Mouse (Mus musculus): ENCODE measurements at regions not wholly inside any gene's neighbourhood (a gene's known extent, or its start where the extent isn't known, plus 50 kb on each side); places are given as distances from the start of the nearest gene placed in this dataset.

DNA sequence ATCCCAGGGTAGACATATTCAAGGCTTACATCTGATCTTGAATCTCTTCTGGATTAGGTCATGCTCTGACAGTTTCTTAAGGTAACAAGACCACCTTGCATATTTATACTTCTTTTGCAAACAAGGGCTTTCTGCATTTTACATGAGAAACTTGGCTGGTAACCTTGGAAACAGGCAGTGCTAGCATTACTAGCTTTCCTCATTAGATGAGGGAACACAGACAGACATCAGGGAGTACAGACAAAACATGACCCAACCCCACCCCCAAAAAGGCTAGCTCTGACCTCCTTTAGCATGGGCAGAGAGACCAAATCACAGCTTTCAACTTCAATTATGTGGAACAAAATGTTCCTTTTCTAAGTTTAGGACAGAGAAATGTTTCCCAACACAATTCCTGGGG lies 114.8 kb upstream of the Elmo1 start:
- H3K4me1 ChIP-seq = no peaks in the 10 kb centered on the region
- no peak overlapping the region for H3K4me3 ChIP-seq
- no peak overlapping the region for H3K9ac ChIP-seq
- H3K27ac ChIP-seq = no peak overlapping the region
- no peak overlapping the region for H3K4me2 ChIP-seq
- no peaks in the 10 kb centered on the region for H3K36me3 ChIP-seq
- H3K27me3 ChIP-seq = no peaks in the 10 kb centered on the region
- no peak for ATAC-seq (ENCODE audit: borderline replicate concordance, extremely low read depth, low FRiP score, low TSS enrichment)
- H3K9me3 ChIP-seq = no peaks in the 10 kb centered on the region

DNA sequence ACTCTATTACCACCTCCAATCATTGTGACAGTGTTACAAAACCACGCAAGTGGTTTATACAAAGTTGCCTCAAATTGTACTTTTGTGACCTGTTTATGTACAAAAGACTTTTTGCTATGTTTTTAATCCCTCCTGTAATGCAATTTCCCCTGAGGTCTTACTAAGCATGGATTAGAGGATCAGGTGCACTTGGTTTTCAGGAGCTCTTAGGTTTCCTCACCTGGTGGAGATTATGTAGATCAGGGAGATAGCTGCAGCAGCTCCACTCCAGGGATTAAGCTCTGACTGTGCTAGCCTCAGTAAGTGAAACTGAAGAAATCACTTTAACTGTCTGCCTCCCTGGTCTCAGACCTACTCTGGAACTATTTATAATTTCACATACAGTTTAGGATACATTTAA lies 123.8 kb upstream of the Elmo1 start:
- Histone ChIP-seq H3K4me3 (no peak overlapping the region), H3K9ac (no peak overlapping the region), H3K27ac (no peak overlapping the region), H3K27me3 (no peaks in the 10 kb centered on the region), H3K4me1 (no peaks in the 10 kb centered on the region), H3K9me3 (no peaks in the 10 kb centered on the region), H3K4me2 (no peak overlapping the region), H3K36me3 (no peaks in the 10 kb centered on the region)
- WGBS = 85% methylated on average over 1 of the region's 1 CpGs
- ATAC-seq (ENCODE audit: borderline replicate concordance, extremely low read depth, low FRiP score, low TSS enrichment) = no peak

DNA sequence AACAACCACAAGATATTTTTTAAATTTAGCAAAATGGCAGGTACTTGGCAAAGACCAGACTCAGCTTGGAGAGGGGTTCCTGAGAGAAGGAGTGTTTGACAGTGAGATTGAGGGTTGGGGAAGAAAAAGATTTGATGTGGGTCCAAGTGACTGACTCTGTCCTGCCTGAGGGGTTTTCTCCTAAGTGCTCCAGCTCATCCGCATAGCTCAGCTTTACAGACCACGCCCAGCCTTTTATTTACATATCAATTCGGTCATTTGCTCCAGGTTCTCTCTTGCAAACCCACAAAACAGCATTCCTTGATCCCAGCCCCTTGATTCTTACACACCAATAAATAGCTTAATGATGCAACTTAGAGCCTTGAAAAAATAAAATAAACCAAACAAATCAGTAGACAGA lies 127.4 kb upstream of the Elmo1 start:
- H3K4me2 ChIP-seq = no peak overlapping the region
- H3K36me3 ChIP-seq = no peaks in the 10 kb centered on the region
- H3K4me3 ChIP-seq = no peak overlapping the region
- H3K27me3 ChIP-seq = no peaks in the 10 kb centered on the region
- no peaks in the 10 kb centered on the region for H3K4me1 ChIP-seq
- H3K9ac ChIP-seq = no peak overlapping the region
- no peaks in the 10 kb centered on the region for H3K9me3 ChIP-seq
- 61% methylated on average over 3 of the region's 3 CpGs for WGBS
- no peak overlapping the region for H3K27ac ChIP-seq
- ATAC-seq (ENCODE audit: borderline replicate concordance, extremely low read depth, low FRiP score, low TSS enrichment) = no peak

DNA sequence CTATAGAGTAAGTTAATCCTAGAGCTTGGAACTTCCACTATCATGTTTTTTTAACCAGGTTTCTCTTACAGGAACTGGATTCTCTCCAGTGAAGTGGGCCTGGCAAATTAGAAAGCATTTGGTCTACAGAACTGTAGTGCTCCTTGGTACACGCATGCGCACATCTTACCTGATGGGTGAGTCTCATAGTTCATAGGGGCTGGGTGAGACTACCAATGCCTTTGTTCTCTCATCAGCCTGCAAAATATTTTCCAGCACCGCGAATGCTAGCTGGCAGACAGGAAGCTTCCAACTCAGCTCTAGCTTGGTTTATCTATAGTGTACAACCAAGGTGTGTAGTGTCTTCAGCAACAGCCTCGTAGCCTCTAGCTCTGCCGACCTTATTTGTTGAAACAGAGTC lies 104.7 kb upstream of the Gpr141 start:
- Histone ChIP-seq H3K4me3 (no peak overlapping the region), H3K27ac (no peak overlapping the region), H3K36me3 (no peaks in the 10 kb centered on the region), H3K4me1 (no peaks in the 10 kb centered on the region; the same call in 1 of the 2 replicates), H3K4me2 (no peak overlapping the region), H3K27me3 (no peaks in the 10 kb centered on the region), H3K9me3 (no peaks in the 10 kb centered on the region), H3K9ac (no peak overlapping the region)
- 88% methylated on average over 6 of the region's 6 CpGs for WGBS
- ATAC-seq (ENCODE audit: borderline replicate concordance, extremely low read depth, low FRiP score, low TSS enrichment) = no peak

DNA sequence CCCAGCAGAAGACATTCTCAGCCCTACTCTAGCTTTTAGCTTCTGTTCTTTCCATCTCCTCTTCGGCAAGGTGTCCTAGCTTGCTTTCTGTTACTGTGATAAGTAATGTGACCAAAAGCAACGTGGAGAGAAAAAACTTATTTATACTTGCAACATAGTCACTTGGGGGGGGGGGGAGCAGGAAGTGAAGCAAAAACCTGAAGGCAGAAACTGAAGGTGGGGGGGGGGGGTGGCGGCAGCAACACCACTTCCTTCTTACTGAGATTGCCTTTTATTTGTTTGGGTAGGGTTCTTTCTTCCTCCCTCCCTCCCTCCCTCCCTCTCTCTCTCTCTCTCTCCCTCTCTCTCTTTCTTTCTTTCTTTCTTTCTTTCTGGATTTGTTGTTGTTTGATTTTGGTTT lies 103.8 kb upstream of the Gpr141 start:
- no peak for ATAC-seq (ENCODE audit: borderline replicate concordance, extremely low read depth, low FRiP score, low TSS enrichment)
- 80% methylated on average over 3 of the region's 3 CpGs for WGBS
- no peaks in the 10 kb centered on the region for H3K36me3 ChIP-seq
- no peak overlapping the region for H3K4me2 ChIP-seq
- H3K4me3 ChIP-seq = no peak overlapping the region
- H3K9me3 ChIP-seq = no peaks in the 10 kb centered on the region
- no peaks in the 10 kb centered on the region for H3K27me3 ChIP-seq
- H3K9ac ChIP-seq = no peak overlapping the region
- H3K27ac ChIP-seq = no peak overlapping the region
- no peaks in the 10 kb centered on the region; the same call in 1 of the 2 replicates for H3K4me1 ChIP-seq

DNA sequence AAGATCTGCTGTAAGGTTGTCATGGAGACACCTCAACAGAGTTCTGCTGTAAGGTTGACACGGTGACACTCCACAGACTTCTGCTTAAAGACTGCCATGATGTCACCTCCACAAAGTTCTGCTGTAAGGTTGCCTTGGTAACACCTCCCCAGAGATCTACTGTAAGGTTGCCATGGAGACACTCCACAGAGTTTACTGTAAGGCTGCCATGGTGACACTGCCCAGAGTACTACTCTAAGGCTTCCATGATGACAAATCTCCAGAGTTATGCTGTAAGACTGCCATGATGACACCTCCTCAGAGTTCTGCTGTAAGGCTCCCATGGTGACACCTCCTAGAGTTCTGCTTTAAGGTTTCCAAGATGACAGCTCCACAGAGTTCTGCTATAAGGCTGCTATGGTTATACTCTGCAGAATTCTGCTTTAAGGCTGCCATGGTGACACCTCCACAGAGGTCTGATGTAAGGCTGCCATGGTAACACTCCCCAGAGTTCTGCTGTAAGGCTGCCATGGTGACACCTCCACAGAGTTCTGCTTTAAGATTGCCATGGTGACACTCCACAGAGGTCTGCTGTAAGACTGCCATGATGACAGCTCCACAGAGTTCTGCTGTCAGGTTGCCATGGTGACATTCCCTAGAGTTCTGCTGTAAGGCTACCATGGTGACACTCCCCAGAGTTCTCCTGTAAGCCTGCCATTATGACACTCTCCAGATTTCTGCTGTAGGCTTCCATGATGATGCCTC lies 97.2 kb upstream of the Gpr141 start:
- no peaks in the 10 kb centered on the region for H3K36me3 ChIP-seq
- no peak overlapping the region for H3K4me3 ChIP-seq
- H3K9ac ChIP-seq = no peak overlapping the region
- no peak overlapping the region for H3K4me2 ChIP-seq
- no peaks in the 10 kb centered on the region for H3K9me3 ChIP-seq
- H3K4me1 ChIP-seq = no peaks in the 10 kb centered on the region; the same call in 1 of the 2 replicates
- no peak for ATAC-seq (ENCODE audit: borderline replicate concordance, extremely low read depth, low FRiP score, low TSS enrichment)
- no peaks in the 10 kb centered on the region for H3K27me3 ChIP-seq
- WGBS = 62% methylated on average over 1 of the region's 1 CpGs
- no peak overlapping the region for H3K27ac ChIP-seq

DNA sequence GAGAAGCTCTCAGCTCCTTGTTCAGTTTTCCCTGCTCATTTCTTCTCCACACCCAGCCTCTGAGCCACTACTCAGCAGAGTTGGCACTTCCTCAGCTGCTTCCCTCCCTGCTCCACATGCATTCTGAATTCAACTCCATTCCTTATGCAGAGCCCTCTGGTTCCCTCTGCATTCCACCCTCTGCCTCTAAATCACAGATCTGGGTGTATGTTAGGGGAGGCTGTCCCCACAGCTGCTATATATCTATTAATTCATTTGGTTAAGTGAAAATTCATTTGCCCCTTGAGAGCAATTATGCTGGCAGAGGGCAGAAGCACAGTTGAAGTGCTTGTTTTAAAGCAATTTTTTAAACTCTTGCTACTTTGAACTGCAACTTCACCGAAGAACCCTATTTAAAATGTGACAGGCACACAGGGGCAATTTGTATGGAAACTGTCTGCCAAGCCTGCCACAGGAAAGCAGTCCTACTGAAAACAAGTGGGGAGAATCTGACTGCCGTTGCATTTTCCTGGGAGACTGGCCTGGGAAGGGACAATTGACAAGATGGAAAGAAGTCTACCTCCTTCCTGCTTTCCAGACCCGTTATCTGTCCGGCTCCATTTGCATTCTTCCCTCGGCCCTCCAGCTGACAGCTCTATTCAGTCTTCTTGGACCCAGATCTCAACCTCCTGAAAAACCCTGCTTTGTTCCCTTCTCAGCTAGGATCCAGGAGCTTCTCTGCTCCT lies 88.0 kb upstream of the Gpr141 start:
- Histone ChIP-seq H3K9me3 (no peaks in the 10 kb centered on the region), H3K36me3 (no peaks in the 10 kb centered on the region), H3K4me3 (no peak overlapping the region), H3K27me3 (no peaks in the 10 kb centered on the region), H3K9ac (no peak overlapping the region), H3K27ac (no peak overlapping the region), H3K4me2 (no peak overlapping the region), H3K4me1 (no peaks in the 10 kb centered on the region)
- 29% methylated on average over 5 of the region's 5 CpGs for WGBS
- ATAC-seq (ENCODE audit: borderline replicate concordance, extremely low read depth, low FRiP score, low TSS enrichment) = no peak

DNA sequence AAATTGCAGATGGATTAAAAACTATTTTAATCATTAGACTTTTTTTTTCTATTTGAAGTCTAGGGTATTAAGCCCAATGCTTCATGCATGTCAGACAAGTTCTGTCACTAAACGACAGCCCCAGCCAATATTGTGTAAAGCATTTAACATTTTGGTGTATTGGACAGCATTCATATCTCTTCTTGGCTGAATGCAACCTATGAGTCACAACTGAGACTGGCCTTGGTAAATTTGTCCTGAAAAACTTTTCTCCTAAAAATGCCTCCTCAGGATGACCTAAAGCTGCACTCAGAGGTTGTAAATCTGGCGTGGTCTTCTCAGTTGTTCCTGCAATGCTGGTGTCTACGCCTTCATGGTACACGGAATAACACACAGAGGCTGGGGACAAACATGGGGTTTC lies 78.7 kb upstream of the Gpr141 start:
- no peak overlapping the region for H3K4me2 ChIP-seq
- no peak overlapping the region for H3K9ac ChIP-seq
- 87% methylated on average over 4 of the region's 4 CpGs for WGBS
- no peaks in the 10 kb centered on the region for H3K9me3 ChIP-seq
- ATAC-seq (ENCODE audit: borderline replicate concordance, extremely low read depth, low FRiP score, low TSS enrichment) = no peak
- H3K27ac ChIP-seq = no peak overlapping the region
- no peaks in the 10 kb centered on the region for H3K27me3 ChIP-seq
- H3K4me1 ChIP-seq = no peaks in the 10 kb centered on the region
- H3K4me3 ChIP-seq = no peak overlapping the region
- no peaks in the 10 kb centered on the region for H3K36me3 ChIP-seq

DNA sequence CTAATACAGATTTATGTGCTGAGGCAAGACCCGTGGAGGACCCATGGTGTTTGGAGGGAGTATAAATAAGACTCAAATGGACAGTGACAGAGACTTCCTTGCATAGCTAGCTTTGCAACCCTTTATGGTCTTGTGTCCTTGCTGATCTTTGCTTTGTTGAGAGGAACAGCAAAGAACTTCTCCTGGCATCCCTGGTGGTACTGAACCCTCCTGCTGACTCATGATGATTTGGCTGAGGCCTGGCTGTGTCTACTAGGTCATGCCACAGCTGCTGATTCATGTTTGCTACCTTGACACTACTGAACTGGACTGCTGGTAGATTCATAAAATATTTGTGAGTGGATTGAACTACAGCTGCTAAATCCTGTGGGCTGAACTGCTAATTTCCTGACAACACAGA lies 73.1 kb upstream of the Gpr141 start:
- no peaks in the 10 kb centered on the region for H3K4me1 ChIP-seq
- H3K27ac ChIP-seq = no peak overlapping the region
- no peak overlapping the region for H3K9ac ChIP-seq
- no peaks in the 10 kb centered on the region for H3K36me3 ChIP-seq
- no peak overlapping the region for H3K4me2 ChIP-seq
- no peaks in the 10 kb centered on the region for H3K27me3 ChIP-seq
- ATAC-seq (ENCODE audit: borderline replicate concordance, extremely low read depth, low FRiP score, low TSS enrichment) = no peak
- WGBS = 72% methylated on average over 1 of the region's 1 CpGs
- H3K4me3 ChIP-seq = no peak overlapping the region
- H3K9me3 ChIP-seq = no peaks in the 10 kb centered on the region

DNA sequence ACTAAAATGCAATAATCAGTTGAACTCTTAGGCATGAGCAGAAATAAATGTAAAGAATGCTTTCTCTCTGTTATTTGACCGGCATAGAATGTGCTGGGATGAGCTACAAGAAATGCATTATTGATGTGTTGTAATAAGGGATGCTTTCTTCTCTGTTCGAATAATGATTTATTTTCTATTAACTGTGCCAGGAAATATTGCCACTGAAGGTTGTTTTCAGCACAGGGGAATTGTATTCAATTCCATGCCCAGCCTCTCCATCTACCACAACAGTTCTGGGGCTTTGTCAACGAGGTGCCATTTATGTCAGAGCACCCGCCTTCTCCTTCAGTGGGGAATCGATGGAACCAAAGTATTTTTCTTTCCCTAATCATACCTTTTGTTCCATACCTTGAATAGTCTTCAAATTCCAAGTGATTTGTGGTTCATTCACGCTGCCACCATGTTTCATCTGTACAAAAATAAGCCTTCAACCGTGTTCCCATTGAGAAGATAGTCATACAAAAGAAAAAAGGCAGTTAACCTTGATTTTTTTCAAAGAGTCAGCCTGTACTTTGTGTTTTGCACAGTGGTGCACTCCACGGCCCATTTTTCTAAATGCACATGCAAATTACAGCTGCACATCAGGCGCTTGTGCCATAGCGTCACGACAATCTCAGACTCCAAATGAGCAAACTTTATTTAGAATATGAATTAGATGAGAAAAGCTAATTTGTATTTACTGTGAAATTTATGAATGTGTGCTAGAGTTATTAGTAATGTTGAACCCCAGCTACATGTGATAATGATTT lies 65.1 kb upstream of the Gpr141 start:
- Histone ChIP-seq H3K4me2 (no peak overlapping the region), H3K36me3 (no peaks in the 10 kb centered on the region), H3K9ac (no peak overlapping the region), H3K4me1 (no peaks in the 10 kb centered on the region), H3K9me3 (no peaks in the 10 kb centered on the region), H3K27me3 (no peaks in the 10 kb centered on the region), H3K27ac (no peak overlapping the region), H3K4me3 (no peak overlapping the region)
- 80% methylated on average over 11 of the region's 11 CpGs for WGBS
- ATAC-seq (ENCODE audit: borderline replicate concordance, extremely low read depth, low FRiP score, low TSS enrichment) = no peak

DNA sequence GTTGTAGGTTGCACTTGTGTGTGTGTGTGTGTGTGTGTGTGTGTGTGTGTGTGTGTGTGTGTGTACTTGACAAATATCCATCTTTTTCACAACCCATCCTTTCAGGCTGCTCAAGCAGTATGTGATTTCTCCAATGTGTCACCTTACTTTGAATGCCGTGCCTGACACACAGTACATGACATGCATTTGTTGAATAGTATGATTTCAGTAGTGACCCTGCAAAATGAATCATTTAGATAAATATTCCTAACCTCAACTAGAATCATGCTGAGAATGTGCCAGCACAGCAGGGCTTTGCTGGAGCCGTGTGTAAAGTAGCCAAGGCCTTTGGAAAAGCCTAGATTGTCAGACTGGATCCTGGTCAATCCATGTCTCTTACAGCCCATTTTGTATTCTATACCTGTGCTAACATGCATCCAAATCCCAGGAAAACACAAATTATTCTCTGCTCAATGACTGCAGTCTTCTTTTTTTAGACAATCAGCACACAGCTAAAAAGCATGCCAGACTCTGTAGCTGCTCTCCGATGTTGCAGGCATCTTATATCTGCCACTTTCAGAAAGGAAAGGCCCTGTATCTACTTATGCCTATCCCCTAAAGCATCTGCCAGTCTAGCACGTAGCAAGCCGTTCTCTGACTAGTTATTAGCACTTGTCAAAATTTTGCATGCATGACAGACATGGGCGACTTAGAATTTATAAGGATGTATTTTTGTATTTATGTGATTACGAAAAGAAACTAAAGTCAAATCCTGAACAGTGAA lies 60.0 kb upstream of the Gpr141 start:
- no peak for ATAC-seq (ENCODE audit: borderline replicate concordance, extremely low read depth, low FRiP score, low TSS enrichment)
- H3K4me3 ChIP-seq = no peak overlapping the region
- H3K4me2 ChIP-seq = no peak overlapping the region
- H3K4me1 ChIP-seq = no peaks in the 10 kb centered on the region
- no peaks in the 10 kb centered on the region for H3K36me3 ChIP-seq
- H3K9me3 ChIP-seq = no peaks in the 10 kb centered on the region
- no peaks in the 10 kb centered on the region for H3K27me3 ChIP-seq
- H3K27ac ChIP-seq = no peak overlapping the region
- WGBS = 78% methylated on average over 7 of the region's 7 CpGs
- H3K9ac ChIP-seq = no peak overlapping the region

All from lung, embryonic 15.5 days (tissue).